Mouse (Mus musculus) layer of hippocampus, adult 9-11 months (tissue): ENCODE measurements around the gene Mis18a.

ENCODE experiments used
- DNase-seq: peaks from one replicate; pipeline ENCODE4 v3.0.0; 2022

Gene Mis18a

DNA sequence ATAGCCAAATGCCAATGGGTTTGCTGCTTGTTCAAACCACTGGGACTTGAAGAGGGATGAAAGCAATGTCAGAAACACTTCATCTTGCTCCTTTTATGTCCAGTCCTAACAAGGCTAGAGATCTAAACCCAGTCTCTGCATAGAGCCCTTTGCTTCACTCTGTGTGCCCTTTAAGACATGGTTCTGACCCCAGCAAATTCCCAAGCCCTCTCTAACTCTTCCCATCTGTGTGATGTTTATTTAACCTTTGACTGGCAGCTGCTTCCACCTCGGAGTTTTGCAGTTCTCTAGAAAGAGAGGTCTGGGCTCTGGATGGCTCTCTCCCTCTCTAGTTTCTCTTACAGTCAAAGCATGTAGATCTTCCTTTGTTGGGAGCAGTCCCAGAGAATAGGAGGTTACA is 23.6 kb downstream of the Mis18a start:
- DNase-seq, result no peak

DNA sequence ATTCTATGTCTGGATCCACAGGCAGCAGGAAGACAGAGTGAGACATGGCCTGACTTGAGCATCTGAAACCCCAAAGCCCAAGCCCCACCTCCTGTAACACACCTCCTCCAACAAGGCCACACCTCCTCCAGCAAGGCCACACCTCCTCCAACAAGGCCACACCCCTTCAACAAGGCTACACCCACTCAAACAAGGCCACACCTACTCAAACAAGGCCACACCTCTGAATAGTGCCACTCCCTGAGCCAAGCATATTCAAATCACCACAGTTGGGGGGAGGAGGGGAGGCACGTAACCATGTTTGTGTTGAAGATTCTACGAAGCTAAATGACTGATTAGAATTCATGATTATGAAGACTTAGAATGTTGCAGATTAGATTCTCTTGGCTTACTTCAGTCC is 25.7 kb downstream of the Mis18a start:
- DNase-seq, result no peak

DNA sequence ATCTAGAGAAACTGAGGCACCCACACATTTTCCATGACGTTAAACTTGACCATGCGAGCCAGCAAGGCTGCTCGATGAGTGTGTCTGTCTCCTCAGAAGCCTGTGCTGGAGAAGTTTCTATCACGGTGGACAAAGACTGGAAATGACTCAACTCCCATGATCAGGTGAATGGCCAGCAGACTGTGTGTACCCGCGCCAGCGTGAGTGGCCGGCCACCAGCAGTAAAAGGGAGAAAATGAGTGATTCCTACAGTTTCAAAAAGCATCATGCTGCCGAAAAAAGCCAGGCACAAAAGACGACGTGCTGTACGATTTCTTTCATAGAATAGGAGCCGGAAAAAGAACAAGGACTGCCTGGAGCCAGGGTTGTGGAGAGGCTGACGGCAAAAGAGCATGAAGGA is 27.8 kb downstream of the Mis18a start:
- DNase-seq, result no peak

DNA sequence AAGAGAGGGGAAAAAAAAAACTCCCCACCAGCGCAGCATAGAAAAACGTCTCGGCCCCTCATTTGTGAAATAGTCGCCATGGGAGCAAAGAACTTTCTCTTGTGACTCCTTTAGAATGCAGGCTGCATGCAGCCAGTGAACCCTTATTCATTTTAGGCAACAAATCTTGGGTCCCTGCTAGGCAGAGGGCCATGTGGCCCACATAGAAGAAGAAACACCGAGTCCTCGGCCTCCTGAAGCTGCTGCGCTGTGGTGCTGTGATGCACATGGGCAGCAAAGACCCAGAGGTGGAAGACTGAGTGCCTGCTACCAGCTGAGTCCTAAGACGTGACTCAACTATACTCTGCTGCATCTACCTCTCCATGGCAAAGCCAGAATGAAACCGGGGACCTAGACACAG is 30.9 kb downstream of the Mis18a start:
- DNase-seq, result no peak

DNA sequence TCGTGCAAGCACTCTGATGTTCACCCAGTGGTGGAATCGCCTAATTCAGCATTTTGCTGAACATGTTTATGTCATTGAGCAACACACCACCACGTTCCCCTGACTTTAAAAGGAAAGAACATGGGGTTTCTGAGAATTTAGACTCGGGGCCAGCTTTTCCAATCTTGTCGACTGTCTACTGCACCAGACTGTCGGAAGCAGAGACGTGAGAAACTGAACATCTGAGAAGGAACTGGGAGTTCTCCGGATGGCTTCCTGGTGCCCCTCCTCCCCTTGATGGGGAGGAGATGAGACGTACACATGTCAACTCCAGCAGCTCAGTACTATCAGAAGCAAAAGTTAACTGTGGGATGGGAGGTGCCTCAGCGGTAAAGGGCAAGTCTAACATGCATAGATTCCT is 32.1 kb downstream of the Mis18a start:
- DNase-seq, result peak; percentile 78

DNA sequence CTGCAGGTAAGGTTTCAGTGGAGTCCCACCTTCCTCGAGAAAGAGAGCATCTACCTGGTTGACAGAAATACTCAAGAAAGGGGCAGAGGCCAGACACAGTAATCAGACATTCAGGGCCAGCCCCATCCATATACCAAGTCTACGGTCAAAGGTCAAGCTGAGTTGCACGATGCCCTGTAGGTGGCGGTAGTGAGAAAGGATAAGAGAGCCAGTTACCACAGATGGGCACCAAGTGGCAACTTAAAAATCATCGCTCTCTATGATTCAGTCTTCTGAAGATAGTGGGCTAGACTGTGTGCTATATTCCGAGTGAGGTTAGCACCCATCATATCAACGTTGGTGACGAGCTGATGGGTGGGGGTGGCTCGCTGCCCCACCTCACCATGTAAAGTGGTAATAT is 32.5 kb downstream of the Mis18a start:
- peak; percentile 46 for DNase-seq

- DNase-seq, result no peak
These were observed 33.6 kb downstream of the Mis18a start for GRCm38 (mm10) chr16:90693625-90694024.

DNA sequence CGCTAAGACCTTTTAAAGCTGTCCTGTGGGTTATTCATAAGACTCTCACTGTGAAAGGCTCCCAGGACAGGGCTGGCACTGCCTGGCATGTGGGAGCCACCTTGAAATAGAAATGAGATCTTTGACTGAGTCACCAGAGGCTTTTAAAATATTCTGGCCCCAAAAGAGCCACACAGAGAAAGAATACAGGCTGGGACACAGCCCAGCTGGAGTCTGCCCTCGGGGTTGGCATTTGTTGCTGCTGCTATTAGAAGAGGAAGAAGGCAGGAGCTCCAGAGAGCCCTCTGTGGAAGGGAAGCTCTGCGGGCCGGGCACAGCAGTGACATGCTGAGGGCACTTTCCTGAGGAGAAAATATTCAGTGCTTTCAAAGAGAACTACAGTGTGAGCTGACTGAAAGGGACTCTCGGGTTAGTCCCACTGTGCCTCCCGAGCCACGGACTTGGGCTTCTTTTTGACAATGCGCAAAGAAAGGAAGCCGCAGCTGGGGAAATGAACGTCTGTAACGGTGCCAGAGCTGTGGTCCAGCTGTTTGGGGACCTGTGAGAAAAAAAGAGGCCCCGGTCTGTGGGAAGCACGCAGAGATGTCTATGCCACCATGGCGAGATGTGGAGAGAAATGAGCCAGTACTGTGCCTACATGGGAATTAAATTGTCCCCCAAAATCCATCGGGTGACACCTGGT is 34.4 kb downstream of the Mis18a start:
- DNase-seq, result peak; percentile 75

DNA sequence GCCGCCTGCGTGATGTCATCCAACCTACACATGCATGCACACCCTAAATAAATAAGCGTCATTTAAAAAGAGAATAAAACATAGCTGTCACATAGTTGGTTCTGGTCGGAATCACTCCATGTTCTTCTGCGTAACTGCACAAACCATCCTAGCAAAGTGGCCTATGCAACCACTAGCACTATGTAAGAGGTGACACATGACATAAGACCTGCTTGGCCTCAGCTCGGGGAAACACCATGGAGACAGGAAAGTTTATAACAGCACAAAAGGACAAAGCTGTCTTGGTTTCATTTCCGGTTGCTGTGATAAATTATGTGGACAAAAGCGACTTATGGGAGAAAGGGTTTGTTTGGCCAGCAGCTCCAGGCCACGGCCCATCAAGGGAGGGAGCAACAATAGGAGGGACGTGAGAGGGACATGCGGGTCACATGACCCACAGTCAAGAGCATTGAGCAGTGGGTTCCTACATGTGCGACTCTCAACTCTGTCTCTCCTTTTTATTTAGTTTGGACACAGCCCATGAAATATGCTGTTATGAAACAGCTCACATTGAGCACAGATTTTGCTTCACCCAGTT is 39.4 kb downstream of the Mis18a start:
- DNase-seq, result no peak

DNA sequence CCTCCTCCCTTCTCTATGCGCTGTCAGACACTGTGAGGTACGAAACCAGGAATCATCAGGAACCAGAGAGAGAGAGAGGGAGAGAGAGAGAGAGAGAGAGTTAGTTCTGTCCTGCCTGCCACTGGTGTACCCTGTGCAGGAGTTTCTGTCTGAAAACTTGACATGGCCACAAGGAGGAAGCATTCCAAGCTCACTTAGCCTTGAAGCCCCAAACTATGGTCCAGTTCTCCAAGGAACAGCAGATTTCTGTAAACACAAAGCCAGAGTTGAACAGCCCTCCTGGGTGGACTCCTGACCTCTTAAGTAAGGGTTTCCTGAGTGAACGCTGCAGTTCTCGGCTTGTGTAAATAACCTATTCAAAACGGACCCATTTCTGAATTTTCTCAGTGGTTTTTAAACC is 40.2 kb downstream of the Mis18a start:
- no peak for DNase-seq

DNA sequence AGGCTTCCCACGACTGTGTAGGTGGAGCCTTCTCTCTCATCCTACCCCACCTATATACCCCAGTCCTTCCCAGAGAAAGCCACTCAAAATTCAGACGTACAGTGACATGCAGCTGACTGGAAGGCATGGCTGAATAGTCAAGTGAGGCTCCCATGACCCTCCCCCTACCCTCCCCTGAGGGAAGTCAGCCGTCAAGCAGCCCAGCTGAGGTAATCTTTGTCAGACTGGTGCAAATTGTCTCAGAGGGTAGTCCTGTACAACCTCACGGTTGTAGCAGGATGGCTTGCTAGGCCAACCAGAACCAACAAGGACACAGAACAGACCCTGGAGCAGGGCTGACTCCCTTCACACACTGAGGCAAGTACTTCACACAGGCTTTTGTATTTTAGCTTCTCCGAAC is 43.1 kb downstream of the Mis18a start:
- no peak for DNase-seq

GRCm38 (mm10) chr16:90679984-90680383 is 47.2 kb downstream of the Mis18a start:
- DNase-seq, result no peak

- no peak for DNase-seq
These were observed 48.4 kb downstream of the Mis18a start for GRCm38 (mm10) chr16:90678820-90679219.

- peak; percentile 56 for DNase-seq
These were observed 50.2 kb downstream of the Mis18a start for GRCm38 (mm10) chr16:90676920-90677574.

GRCm38 (mm10) chr16:90674651-90675050 is 52.6 kb downstream of the Mis18a start:
- DNase-seq, result no peak

- peak; percentile 60 for DNase-seq
These were observed 53.5 kb downstream of the Mis18a start for GRCm38 (mm10) chr16:90673507-90674354.
